In the genomic region with DNA sequence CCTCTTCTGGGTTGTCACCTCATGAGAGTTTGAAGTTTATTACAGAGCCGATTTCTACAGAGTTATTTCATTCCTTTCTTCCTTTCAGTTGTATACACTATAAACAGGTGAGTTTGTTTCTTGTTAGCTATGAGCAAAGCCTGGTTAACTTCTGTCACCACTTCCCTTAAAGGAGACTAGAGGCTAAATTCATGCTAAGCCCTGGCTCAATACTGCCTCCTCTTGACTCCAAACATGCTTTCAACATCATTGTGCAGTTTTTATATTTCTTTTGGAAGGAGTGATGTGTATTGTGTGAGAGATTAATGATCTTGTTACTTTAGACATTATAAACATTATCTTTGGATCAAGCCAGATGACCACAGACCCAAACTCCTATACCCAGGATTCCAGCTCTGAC, we compare ENCODE assay signal across 14 mouse cellular contexts. TPM values are rescaled to one million over a fixed set of nuclear protein-coding genes. Genes with fewer than 3 reads are reported as not detected.
A peak's percentile ranks its signal among the peaks of the same experiment; 100 is the strongest.
DNase-seq lines count a peak whose midpoint lies in the region; ATAC-seq and TF ChIP-seq lines count a peak whose summit lies in the region.
"Had no signal": no experiment of that assay in that cellular context is flagged by ENCODE, and none has a peak within 500 bp of the region (broad histone marks: within the 10 kb centered on the region; RNA-seq: fewer than 3 reads in every experiment).

No protein-coding gene starts in this region.

- H3K27ac ChIP-seq in heart, postnatal 0 days (ENCODE audit: low read depth), result no peak overlapping the region
- no peak overlapping the region for H3K27ac ChIP-seq in stomach, postnatal 0 days (replicated peaks)
- no peak overlapping the region for H3K27ac ChIP-seq in forebrain, embryonic 12.5 days
- H3K27ac ChIP-seq: limb, embryonic 12.5 days; midbrain, embryonic 12.5 days had no signal

- no peak for TF ChIP-seq EP300 in heart, postnatal 0 days (IDR thresholded peaks at IDR 0.05; ENCODE audit: low read depth)
- no peak for TF ChIP-seq EP300 in stomach, postnatal 0 days (optimal IDR thresholded peaks at IDR 0.05)

- no peaks in the 10 kb centered on the region for H3K4me1 ChIP-seq in heart, postnatal 0 days (ENCODE audit: control insufficient read depth, insufficient read depth)
- H3K4me1 ChIP-seq in stomach, postnatal 0 days (replicated peaks; ENCODE audit: control insufficient read depth, insufficient read depth), result no peaks in the 10 kb centered on the region
- no peaks in the 10 kb centered on the region for H3K4me1 ChIP-seq in forebrain, embryonic 12.5 days
- H3K4me1 ChIP-seq: limb, embryonic 12.5 days; midbrain, embryonic 12.5 days had no signal

- ATAC-seq in heart, postnatal 0 days (ENCODE audit: insufficient read depth, low read depth), result no peak
- ATAC-seq in stomach, postnatal 0 days (ENCODE audit: low FRiP score, low TSS enrichment), result no peak
- no peak for ATAC-seq in forebrain, embryonic 12.5 days (ENCODE audit: low FRiP score)

- H3K4me2 ChIP-seq in heart, postnatal 0 days (ENCODE audit: low read depth, low read length), result no peak overlapping the region
- no peak overlapping the region for H3K4me2 ChIP-seq in stomach, postnatal 0 days (replicated peaks; ENCODE audit: low read depth)
- H3K4me2 ChIP-seq in forebrain, embryonic 12.5 days, result no peak overlapping the region
- H3K4me2 ChIP-seq: limb, embryonic 12.5 days; midbrain, embryonic 12.5 days had no signal

- 77% methylated on average over 1 of the region's 1 CpGs for WGBS in heart, postnatal 0 days
- WGBS in stomach, postnatal 0 days, result 75% methylated on average over 1 of the region's 1 CpGs
- WGBS in forebrain, embryonic 12.5 days, result 100% methylated on average over 1 of the region's 1 CpGs

- no peaks in the 10 kb centered on the region for H3K9me3 ChIP-seq in heart, postnatal 0 days (replicated peaks; ENCODE audit: control insufficient read depth, low read length)
- H3K9me3 ChIP-seq in stomach, postnatal 0 days (ENCODE audit: control insufficient read depth, low read length), result no peaks in the 10 kb centered on the region
- no peaks in the 10 kb centered on the region for H3K9me3 ChIP-seq in forebrain, embryonic 12.5 days
- H3K9me3 ChIP-seq: limb, embryonic 12.5 days; midbrain, embryonic 12.5 days had no signal

- no peaks in the 10 kb centered on the region for H3K27me3 ChIP-seq in heart, postnatal 0 days (ENCODE audit: control insufficient read depth, insufficient read depth, low read length)
- H3K27me3 ChIP-seq in stomach, postnatal 0 days (ENCODE audit: control insufficient read depth, insufficient read depth, low read length), result no peaks in the 10 kb centered on the region
- H3K27me3 ChIP-seq in forebrain, embryonic 12.5 days, result 0 out of 2 replicates have a peak, but pooled peaks cover 4% of the 10 kb centered on the region
- H3K27me3 ChIP-seq: limb, embryonic 12.5 days; midbrain, embryonic 12.5 days had no signal

- no peak for DNase-seq in heart, postnatal 0 days (ENCODE audit: low spot score)
- DNase-seq in heart, postnatal 10 days, result no peak
- DNase-seq in thymus, postnatal 0 days (ENCODE audit: low spot score), result peak; percentile 48
- DNase-seq in thymus, postnatal 36 days, result no peak
- DNase-seq in brain, adult 2 months (ENCODE audit: low read depth, low spot score), result peak; percentile 29
- DNase-seq in stomach, postnatal 0 days (ENCODE audit: low spot score), result no peak
- DNase-seq in left cerebral cortex, postnatal 10 days (ENCODE audit: extremely low spot score in 1 of 2, low spot score in 2 of 2), result no peak
- DNase-seq: adrenal gland, postnatal 14 days; kidney, adult 2 months; lung, postnatal 10 days; spleen, adult 18-20 months had no signal

- no peak overlapping the region for H3K4me3 ChIP-seq in heart, postnatal 0 days (ENCODE audit: low read depth, low read length)
- no peak overlapping the region for H3K4me3 ChIP-seq in stomach, postnatal 0 days (ENCODE audit: low read depth, low read length)
- no peak overlapping the region for H3K4me3 ChIP-seq in forebrain, embryonic 12.5 days (replicated peaks)
- H3K4me3 ChIP-seq: limb, embryonic 12.5 days; midbrain, embryonic 12.5 days had no signal

- H3K36me3 ChIP-seq in heart, postnatal 0 days (replicated peaks; ENCODE audit: control insufficient read depth, insufficient read depth, low read length), result peaks cover 39% of the 10 kb centered on the region
- H3K36me3 ChIP-seq in stomach, postnatal 0 days (ENCODE audit: control insufficient read depth, insufficient read depth, low read length), result peaks cover 11% of the 10 kb centered on the region
- peaks cover 3% of the 10 kb centered on the region; the same call in 1 of the 2 replicates for H3K36me3 ChIP-seq in forebrain, embryonic 12.5 days (replicated peaks)

- H3K9ac ChIP-seq in heart, postnatal 0 days (replicated peaks; ENCODE audit: low read depth, low read length), result no peak overlapping the region
- no peak overlapping the region for H3K9ac ChIP-seq in stomach, postnatal 0 days (ENCODE audit: low read length)
- H3K9ac ChIP-seq in forebrain, embryonic 12.5 days, result no peak overlapping the region
- H3K9ac ChIP-seq: limb, embryonic 12.5 days; midbrain, embryonic 12.5 days had no signal

- TF ChIP-seq CTCF in heart, postnatal 0 days (IDR thresholded peaks at IDR 0.05; ENCODE audit: low read depth), result peak; percentile 58
- peak; percentile 70 for TF ChIP-seq CTCF in stomach, postnatal 0 days (IDR thresholded peaks at IDR 0.05; ENCODE audit: low read depth)

- intact Hi-C loops in heart, postnatal 10 days (cut with DNase I), result loop anchor here (5.0 kb wide), 1 partner anchor 173 kb away; no protein-coding TSS in a partner anchor
- intact Hi-C loops in left cerebral cortex, postnatal 10 days (cut with DNase I), result no loop called here

RNA-seq across cellular contexts. Expression of gene Fez2, which starts 47.5 kb away (rescaled TPM):
- 62.4 and 72.3 TPM in 2 replicates for total RNA-seq in heart, postnatal 0 days (2014; rRNA removed; ENCODE audit: low replicate concordance)
- polyA plus RNA-seq in heart, postnatal 0 days (2015; fragmentation: Nextera tagmentation; extraction: Ambion mirVana), result 63.2 and 65.6 TPM in 2 replicates
- total RNA-seq in heart, postnatal 10 days (2021), result 10 to 100 TPM; 80.8 to 85.0 TPM
- polyA plus RNA-seq in thymus, postnatal 0 days (2015; fragmentation: Nextera tagmentation; extraction: Ambion mirVana), result 21.2 and 21.3 TPM in 2 replicates
- 27.2 and 28.7 TPM in 2 replicates for polyA plus RNA-seq in stomach, postnatal 0 days (2015; fragmentation: Nextera tagmentation; extraction: Ambion mirVana)
- 10 to 100 TPM; 39.6 to 43.9 TPM for total RNA-seq in left cerebral cortex, postnatal 10 days (2021)
- 29.2 and 36.2 TPM in 2 replicates for polyA plus RNA-seq in forebrain, embryonic 12.5 days (2016; fragmentation: Nextera tagmentation; extraction: Ambion mirVana)

Comparison
In these comparisons a context has a peak if more than half of its experiments do, and no peak if none do; other contexts are left out.
1. DNase-seq: peak in thymus, postnatal 0 days (single experiment) and brain, adult 2 months (single experiment); none in heart, postnatal 0 days (single experiment), heart, postnatal 10 days (0 of 2), thymus, postnatal 36 days (0 of 2), stomach, postnatal 0 days (single experiment) and left cerebral cortex, postnatal 10 days (0 of 2).